Mouse (Mus musculus): ENCODE measurements around the gene Synpr.
A peak's percentile ranks its signal among the peaks of the same experiment; 100 is the strongest.

The Synpr gene

GRCm38 (mm10) chr14:13551209-13551608, 266.6 kb downstream of the Synpr start:
- DNase-seq (ENCODE audit: low read depth) = peak; percentile 20

GRCm38 (mm10) chr14:13553616-13554370, 269.2 kb downstream of the Synpr start:
- DNase-seq (ENCODE audit: low read depth) = no peak

- no peak for DNase-seq (ENCODE audit: low read depth)
Observed at GRCm38 (mm10) chr14:13554631-13555030, 270.1 kb downstream of the Synpr start.

GRCm38 (mm10) chr14:13558117-13558516, 273.5 kb downstream of the Synpr start:
- DNase-seq (ENCODE audit: low read depth) = no peak

DNA sequence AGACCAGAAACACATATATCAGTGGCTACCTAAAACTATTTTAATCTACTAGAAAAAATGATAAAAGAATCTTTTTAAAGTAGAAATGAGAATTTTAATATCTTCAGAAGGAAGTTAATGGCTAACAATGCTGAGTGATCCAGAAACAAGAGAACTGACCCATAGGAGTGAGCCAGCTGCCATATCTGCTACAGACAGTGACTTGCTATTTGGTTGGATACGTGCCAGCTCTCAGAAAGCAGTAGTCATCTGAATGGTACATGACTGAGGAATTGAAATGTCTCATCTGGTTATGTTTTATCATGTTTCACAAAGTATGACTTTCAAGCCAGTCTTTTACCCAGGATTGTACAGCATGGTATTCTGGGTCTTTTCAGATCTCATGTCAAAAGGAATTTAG, 282.7 kb downstream of the Synpr start:
- DNase-seq (ENCODE audit: low read depth) = no peak

- no peak for DNase-seq (ENCODE audit: low read depth)
Observed at GRCm38 (mm10) chr14:13567996-13568395, 283.4 kb downstream of the Synpr start.

- DNase-seq (ENCODE audit: low read depth) = no peak
Observed at GRCm38 (mm10) chr14:13571941-13572340, 287.4 kb downstream of the Synpr start.

DNA sequence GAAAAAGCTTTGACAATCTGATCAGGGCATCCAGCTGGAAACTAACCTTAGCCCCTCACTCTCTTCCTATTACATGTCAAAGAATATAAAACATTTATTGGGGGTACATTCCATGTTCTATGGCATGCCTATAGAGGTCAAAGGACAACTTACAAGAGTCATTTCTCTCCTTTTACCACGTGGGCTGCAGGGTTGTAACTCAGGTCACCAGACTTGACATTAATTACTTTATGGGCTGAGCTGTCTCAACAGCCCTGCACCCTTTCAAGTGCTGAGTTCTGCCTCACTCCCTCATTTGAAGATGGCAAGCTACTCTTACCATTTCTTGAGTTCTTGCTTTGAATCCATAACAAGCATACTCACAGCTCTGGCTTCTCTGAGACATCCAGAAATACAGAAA, 287.9 kb downstream of the Synpr start:
- no peak for DNase-seq (ENCODE audit: low read depth)

DNA sequence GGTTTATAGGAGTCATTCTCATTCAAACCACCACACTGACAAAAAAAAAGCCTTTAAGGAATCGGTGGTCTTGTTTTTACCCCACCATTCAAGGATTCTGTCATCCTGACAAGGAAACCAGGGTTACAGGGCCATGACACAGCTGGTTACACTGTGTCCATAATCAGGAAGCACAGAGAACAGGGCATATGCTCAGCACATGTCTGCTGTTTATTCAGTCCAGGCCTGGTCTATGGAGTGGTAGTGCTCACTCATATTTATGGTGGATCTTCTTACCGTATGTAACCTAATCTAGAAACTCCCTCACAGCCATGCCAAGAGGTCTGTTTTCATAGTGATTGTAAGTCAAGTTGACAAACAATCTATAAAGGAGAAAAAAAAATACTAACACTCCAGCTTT, 293.5 kb downstream of the Synpr start:
- no peak for DNase-seq (ENCODE audit: low read depth)

- DNase-seq (ENCODE audit: low read depth) = no peak
Observed at GRCm38 (mm10) chr14:13578744-13579143, 294.2 kb downstream of the Synpr start.

- no peak for DNase-seq (ENCODE audit: low read depth)
Observed at GRCm38 (mm10) chr14:13593321-13593940, 308.9 kb downstream of the Synpr start.

DNA sequence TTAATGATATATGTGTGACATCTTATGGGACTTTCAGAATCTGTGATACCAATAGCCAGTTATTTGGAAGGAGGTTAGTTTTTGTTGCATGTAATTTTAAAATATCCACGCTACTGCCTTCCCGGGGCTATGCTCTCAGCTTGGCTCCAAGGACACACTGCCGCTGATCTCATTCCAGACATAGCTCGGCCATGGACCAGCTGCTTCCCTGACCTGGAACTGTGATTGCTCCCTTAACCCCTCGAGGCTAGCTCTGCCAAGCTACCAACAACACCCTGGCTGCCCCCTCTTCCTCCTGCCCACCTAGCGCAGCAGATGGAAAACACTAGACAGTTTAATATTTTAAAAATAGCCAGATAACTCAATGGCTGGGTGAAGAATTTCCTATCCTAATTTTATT, 311.7 kb downstream of the Synpr start:
- no peak for DNase-seq (ENCODE audit: low read depth)

DNA sequence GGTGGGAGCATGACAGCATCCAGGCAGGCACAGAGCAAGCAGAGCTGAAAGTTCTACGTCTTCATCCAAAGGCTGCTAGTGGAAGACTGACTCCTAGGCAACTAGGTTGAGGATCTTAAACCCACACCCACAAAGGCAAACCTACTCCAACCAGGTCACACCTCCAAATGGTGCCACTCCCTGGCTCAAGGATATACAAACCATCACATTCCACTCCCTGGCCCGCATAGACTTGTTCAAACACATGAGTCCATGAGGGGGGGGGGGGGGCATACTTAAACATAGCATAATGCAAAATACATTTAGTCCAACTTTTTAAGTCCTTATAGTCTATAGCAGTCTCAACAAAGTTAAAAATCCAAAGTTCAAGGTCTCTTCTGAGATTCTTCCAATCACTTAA, 312.6 kb downstream of the Synpr start:
- no peak for DNase-seq (ENCODE audit: low read depth)

GRCm38 (mm10) chr14:13620531-13620930, 336.0 kb downstream of the Synpr start:
- DNase-seq (ENCODE audit: low read depth) = no peak

DNA sequence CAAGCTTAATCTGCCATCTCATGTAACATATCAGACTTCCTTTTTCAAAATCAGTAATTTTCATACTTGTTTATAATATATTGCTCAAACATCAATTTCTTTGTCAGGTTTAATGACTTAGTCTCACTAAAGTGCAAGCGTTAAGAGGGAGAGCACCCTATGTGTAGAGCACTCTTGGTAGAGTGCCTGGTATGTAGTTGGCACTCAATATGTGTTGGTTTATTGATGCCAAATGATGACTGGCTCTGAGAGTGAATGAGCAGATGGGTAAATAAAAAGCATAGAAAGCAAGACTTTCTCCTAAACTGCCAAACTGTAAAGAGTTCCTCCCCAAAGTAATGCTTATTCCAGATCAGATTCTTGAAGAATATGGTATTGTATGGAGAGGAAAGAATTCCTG, 365.3 kb downstream of the Synpr start:
- DNase-seq (ENCODE audit: low read depth) = no peak

- no peak for DNase-seq (ENCODE audit: low read depth)
Observed at GRCm38 (mm10) chr14:13651039-13651438, 366.5 kb downstream of the Synpr start.

DNA sequence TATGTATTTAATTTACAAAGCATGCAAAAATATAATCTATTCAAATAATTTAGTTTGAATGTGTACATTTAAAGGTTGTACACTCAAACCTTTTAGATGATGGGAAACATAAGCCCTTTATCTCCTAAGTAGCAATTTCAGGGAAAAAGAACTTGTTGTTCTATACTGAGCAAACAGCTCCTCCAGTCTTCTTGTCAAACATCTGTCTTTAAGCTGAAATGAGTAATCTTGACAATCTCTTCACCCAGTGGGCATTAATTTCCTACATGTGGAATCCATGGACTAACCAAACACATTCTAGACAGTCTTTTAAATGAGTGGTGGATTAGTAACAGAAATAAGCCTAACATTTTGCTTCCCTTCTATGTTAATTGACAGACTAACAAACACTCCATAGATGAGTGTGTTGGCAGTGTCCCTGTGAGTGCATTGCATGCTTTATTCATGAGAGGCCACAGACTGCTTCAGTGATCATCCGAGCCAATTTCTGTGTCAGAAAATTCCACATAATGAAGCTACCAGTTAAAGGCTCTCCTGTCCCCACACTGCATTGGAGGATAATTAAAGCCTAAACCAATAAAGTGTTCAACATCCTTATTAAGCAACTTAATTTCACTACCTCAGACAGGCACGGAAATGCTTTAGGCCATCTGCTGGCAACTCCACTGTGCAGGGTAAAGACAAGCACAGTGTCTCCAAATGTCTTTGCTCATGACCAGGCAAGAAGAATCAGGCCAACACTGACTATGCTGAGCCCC, 367.1 kb downstream of the Synpr start:
- no peak for DNase-seq (ENCODE audit: low read depth)

Data from 416B (cell line).